Mouse (Mus musculus) olfactory bulb, adult 2 months (tissue): ENCODE data around the gene Endod1. TPM values are rescaled to one million over a fixed set of nuclear protein-coding genes. Genes with fewer than 3 reads are reported as not detected.

Experiments
- H3K27ac ChIP-seq: fragments of 200-500 bp; 2 replicates; pipeline ENCODE4 v1.5.1; 2012; ENCODE audit warnings: low read depth, low read length; ENCODE audit not compliant: insufficient read depth
- H3K4me1 ChIP-seq: fragments of 200-500 bp; 2 replicates; pipeline ENCODE4 v1.6.1; 2012; ENCODE audit warnings: low read length; ENCODE audit not compliant: control insufficient read depth, insufficient read depth
- H3K4me3 ChIP-seq: fragments of 200-500 bp; 2 replicates; pipeline ENCODE4 v1.5.1; 2012; ENCODE audit warnings: mild to moderate bottlenecking, low read depth, low read length, moderate library complexity; ENCODE audit not compliant: insufficient read depth
- CTCF ChIP-seq: fragments of 200-500 bp; IDR thresholded peaks from 2 replicates; pipeline ENCODE4 v1.5.1; 2012; ENCODE audit warnings: low read depth, mild to moderate bottlenecking, low read length, moderate library complexity; ENCODE audit not compliant: insufficient read depth
- POLR2A ChIP-seq: fragments of 200-500 bp; IDR thresholded peaks from 2 replicates; pipeline ENCODE4 v1.6.1; 2012; ENCODE audit warnings: mild to moderate bottlenecking, low read depth, low read length, moderate library complexity; ENCODE audit not compliant: insufficient read depth
- WGBS: fragments of 180-500 bp; shearing (Covaris S2); methylation state at CpG from one replicate; pipeline ENCODE4 v1.1.7; 2018; 5-methylcytosine and 5-hydroxymethylcytosine counted together
- polyA plus RNA-seq: library from polyadenylated mRNA; stranded (reverse); fragments of >200 nt; gene quantifications from 2 replicates; pipeline ENCODE4 v1.2.4, GENCODE M21; 2012; ENCODE audit warnings: low replicate concordance; ENCODE audit not compliant: missing spikeins, insufficient read depth, insufficient read length

The Endod1 gene
- polyA plus RNA-seq: not detected in 2 replicates

DNA sequence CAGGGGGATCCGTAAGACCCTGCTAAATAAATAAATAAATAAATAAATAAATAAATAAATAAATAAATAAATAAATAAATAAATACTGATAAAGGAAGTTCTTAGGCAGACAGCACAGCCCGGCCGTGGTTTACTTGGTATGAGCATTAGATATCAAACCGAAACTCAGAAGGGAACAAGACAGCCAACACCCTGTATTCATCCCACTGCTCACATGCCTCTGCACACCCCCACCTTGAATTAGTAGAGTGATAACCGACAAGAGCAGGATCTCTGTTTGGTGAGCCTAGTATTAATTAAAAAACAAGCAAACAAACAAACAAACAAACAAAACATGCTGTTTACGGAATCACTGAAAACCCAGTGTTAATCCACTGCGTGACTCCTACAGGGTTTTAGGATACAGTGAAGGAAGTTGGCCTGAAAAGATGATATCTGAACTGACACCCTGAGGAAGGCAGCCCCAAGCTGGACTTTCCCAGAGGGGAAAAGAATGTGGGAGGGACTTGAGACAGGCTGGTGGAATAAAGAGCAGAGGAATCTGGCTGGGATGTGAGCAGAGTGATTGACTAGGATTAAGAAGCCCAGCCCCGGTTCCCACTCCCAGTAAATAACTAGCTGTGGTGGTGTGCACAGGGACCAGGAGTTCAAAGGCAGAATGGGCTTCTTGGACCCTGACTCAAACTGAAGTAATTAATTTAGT lies at the start of gene Endod1:
TSS of gene Endod1 (minus strand) at position 155 of the 703 bp plus-strand sequence.
- 6% methylated on average over 8 of the region's 8 CpGs for WGBS
- peak within 1 kb of the TSS; percentile 84 for H3K27ac ChIP-seq
- H3K4me1 ChIP-seq: peaks cover 11% of the 10 kb centered on the region
- H3K4me3 ChIP-seq: peak within 1 kb of the TSS; percentile 97
- TF ChIP-seq POLR2A: no peak
- no peak for TF ChIP-seq CTCF

DNA sequence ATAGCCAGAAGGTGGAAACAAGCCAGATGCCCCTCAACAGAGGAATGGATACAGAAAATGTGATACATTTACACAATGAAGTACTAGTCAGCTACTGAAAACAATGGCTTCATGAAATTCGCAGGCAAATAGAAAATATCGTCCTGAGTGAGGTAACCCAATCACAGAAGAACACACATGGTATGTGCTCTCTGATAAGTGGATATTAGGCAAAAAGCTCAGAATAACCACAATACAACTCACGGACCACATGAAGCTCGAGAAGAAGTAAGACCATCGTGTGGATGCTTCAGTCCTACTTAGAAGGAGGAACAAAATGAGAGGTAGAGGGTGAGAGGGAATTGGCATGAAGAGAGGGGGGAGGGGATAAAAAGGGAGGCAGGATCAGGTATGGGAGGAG lies 27.8 kb upstream of the Endod1 start:
- H3K27ac ChIP-seq: no peak overlapping the region
- WGBS: 94% methylated on average over 5 of the region's 5 CpGs
- no peaks in the 10 kb centered on the region for H3K4me1 ChIP-seq
- TF ChIP-seq POLR2A: no peak
- no peak for TF ChIP-seq CTCF
- H3K4me3 ChIP-seq: no peak overlapping the region

DNA sequence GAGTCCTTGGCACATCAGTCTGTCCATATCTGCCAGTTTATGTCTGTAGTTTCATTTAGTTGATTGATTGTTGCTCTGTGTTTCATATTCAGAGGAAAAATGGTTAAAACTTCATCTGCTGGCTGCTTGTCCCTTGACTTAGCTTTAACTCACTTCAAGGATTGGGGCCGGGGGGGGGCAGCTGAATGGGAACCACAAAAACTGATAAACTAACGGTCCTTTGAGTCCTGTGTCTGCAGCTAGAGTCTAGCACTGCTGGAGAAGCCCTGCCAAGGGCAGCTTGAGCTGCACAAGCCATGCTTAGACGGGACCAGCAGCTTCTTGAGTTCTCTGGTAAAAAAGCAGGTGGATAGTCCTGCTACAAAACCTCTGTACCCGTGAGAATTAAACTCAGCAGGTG lies 26.7 kb upstream of the Endod1 start:
- TF ChIP-seq POLR2A (no peak), CTCF (no peak)
- Histone ChIP-seq H3K27ac (no peak overlapping the region), H3K4me1 (no peaks in the 10 kb centered on the region), H3K4me3 (no peak overlapping the region)
- WGBS: 63% methylated on average over 4 of the region's 4 CpGs

DNA sequence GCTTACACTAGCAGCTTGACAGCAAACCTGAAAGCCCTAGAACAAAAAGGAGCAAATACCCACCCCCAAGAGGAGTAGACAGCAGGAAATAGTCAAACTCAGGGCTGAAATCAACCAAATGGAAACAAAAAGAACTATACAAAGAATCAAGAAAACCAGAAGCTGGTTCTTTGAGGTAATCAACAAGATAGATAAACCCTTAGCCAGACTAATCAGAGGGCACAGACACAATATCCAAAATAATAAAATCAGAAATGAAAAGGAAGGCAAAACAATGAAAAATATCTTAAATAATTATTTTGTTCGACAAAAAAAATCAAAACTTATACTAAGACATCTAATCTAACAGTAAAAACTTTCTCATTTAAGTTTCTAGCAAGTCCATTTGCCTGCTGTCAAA lies 24.7 kb upstream of the Endod1 start:
- no peak for TF ChIP-seq POLR2A
- no peak for TF ChIP-seq CTCF
- H3K27ac ChIP-seq: no peak overlapping the region
- H3K4me3 ChIP-seq: no peak overlapping the region
- H3K4me1 ChIP-seq: no peaks in the 10 kb centered on the region
- WGBS: 81% methylated on average over 1 of the region's 1 CpGs

DNA sequence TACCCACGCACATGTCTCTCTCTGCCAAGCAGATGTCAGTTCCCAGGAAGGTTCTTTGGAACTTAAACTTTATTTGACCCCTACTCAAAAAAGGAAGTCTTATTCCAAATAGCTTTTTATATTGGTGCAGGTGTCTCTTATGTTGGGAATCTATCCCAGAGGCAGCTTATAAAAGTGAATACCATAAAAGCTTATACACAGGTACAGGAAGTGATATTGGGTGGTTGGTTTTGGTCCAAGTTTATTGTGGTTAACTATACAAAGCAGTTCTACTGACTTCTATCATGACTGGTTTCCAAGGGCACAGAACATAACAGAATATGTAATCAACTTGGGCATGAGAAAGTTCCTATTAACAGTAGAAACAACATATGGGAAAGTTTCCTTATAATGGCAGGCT lies 20.8 kb upstream of the Endod1 start:
- no peak overlapping the region for H3K27ac ChIP-seq
- WGBS: 88% methylated on average over 1 of the region's 1 CpGs
- no peaks in the 10 kb centered on the region for H3K4me1 ChIP-seq
- no peak for TF ChIP-seq POLR2A
- no peak for TF ChIP-seq CTCF
- H3K4me3 ChIP-seq: no peak overlapping the region

DNA sequence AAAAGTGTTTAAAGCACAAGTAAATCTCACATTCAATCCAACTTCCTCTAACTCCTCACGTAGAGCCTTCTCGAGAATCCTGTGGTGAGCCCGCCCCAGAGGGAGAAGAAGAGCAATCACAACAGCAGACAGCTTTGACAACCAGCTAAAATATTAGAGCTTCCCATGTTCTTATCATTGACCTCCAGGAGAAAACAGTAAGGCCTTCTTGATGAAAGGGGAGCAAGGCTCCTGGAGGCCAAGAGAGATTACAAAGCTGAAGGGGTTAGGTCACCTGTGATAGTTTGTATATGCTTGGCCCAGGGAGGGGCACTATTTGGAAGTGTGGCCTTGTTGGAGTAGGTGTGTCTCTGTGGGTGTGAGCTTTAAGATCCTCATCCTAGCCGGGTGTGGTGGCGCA lies 19.1 kb upstream of the Endod1 start:
- Histone ChIP-seq H3K4me1 (peaks cover 2% of the 10 kb centered on the region), H3K4me3 (no peak overlapping the region), H3K27ac (no peak overlapping the region)
- no peak for TF ChIP-seq CTCF
- no peak for TF ChIP-seq POLR2A
- WGBS: 90% methylated on average over 5 of the region's 5 CpGs

DNA sequence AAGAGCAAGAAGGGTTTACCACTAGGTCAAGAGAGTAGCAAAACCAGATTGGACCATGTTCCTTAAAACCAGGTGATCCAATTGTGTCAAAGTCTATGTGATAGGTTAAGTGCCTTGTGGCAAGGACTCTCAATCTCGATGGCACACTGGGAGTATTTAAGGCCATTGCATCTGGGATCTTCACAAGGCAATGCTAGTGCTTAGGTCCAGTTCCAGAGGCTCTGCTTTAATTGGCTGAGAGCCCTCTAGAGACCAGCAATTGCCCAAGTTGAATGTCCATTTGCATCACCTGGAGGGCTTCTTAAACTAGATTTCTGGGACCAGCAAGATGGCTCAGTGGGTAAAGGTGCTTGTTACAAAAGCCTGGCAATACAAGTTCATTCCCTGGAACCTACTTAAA lies 17.6 kb upstream of the Endod1 start:
- no peak overlapping the region for H3K27ac ChIP-seq
- no peak for TF ChIP-seq CTCF
- TF ChIP-seq POLR2A: no peak
- H3K4me1 ChIP-seq: peaks cover 3% of the 10 kb centered on the region
- H3K4me3 ChIP-seq: no peak overlapping the region
- WGBS: 79% methylated on average over 1 of the region's 1 CpGs

DNA sequence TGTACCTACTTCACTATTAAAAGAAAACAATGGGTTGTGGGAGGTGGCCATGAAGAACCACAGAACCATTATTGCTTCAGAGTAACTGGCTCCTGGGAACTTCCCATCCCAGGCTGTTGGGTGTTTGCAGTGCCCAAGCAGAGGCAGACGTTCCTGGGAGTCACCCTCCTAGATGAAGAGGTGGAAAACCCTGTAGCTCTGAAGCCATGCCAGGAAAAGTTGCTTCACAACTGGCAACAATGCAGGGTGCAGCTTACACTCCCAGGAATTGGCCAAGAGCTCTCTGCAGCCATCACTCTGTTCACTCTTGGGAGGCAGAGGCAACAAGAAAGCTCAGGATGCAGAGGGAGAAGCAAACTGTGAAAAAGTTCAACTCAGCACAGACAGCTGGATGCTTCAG lies 16.8 kb upstream of the Endod1 start:
- TF ChIP-seq POLR2A: no peak
- no peak for TF ChIP-seq CTCF
- Histone ChIP-seq H3K4me1 (peaks cover 3% of the 10 kb centered on the region), H3K27ac (no peak overlapping the region), H3K4me3 (no peak overlapping the region)
- 57% methylated on average over 1 of the region's 1 CpGs for WGBS

DNA sequence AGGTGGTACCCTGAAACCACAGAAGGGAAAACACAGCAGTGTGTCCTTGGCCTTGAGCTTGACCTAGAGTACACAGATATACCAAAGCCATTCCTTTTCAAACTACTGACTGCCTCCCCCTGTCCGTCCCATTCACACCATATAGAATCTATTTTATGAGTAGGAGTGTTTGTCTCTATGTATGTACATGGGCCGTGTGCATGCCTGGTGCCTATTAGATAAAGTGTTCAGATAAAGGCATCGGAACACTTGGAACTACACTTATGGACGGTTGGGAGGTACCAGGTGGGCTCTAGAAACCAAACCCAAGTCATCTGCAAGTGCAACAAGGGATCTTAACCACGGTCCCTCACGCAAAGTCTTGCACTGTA lies 16.1 kb upstream of the Endod1 start:
- TF ChIP-seq POLR2A: no peak
- no peak for TF ChIP-seq CTCF
- Histone ChIP-seq H3K4me3 (no peak overlapping the region), H3K4me1 (peaks cover 3% of the 10 kb centered on the region), H3K27ac (no peak overlapping the region)
- WGBS: 95% methylated on average over 6 of the region's 6 CpGs
